Mouse (Mus musculus) forebrain, embryonic 16.5 days (tissue): ENCODE results near the gene Ap3s2. TPM values are rescaled to one million over a fixed set of nuclear protein-coding genes. Genes with fewer than 3 reads are reported as not detected.

Source experiments
- ATAC-seq: fragments of 200-750 bp; cut with Nextera tagmentation; 2 replicates; pipeline ENCODE4 v1.8.0; 2017; ENCODE audit warnings: mild to moderate bottlenecking, moderate library complexity
- H3K27ac ChIP-seq: fragments of 300-500 bp; sonication (generic); 2 replicates; pipeline ENCODE4 v1.5.1; 2014; ENCODE audit warnings: low read length, control low read depth
- H3K27me3 ChIP-seq: fragments of 300-500 bp; sonication (generic); replicated peaks from 2 replicates; pipeline ENCODE4 v1.6.1; 2014; ENCODE audit warnings: low read length; ENCODE audit not compliant: control insufficient read depth, insufficient read depth
- H3K36me3 ChIP-seq: fragments of 300-500 bp; sonication (generic); 2 replicates; pipeline ENCODE4 v1.6.1; 2014; ENCODE audit not compliant: control insufficient read depth, insufficient read depth
- H3K4me1 ChIP-seq: fragments of 300-500 bp; sonication (generic); replicated peaks from 2 replicates; pipeline ENCODE4 v1.6.1; 2014; ENCODE audit warnings: low read length; ENCODE audit not compliant: control insufficient read depth, insufficient read depth
- H3K4me2 ChIP-seq: fragments of 300-500 bp; sonication (generic); 2 replicates; pipeline ENCODE4 v1.6.1; 2014; ENCODE audit warnings: mild to moderate bottlenecking, low read length, control low read depth
- H3K4me3 ChIP-seq: fragments of 300-500 bp; sonication (generic); replicated peaks from 2 replicates; pipeline ENCODE4 v1.5.1; 2014; ENCODE audit warnings: mild to moderate bottlenecking, low read length, control low read depth
- H3K9ac ChIP-seq: fragments of 300-500 bp; sonication (generic); replicated peaks from 2 replicates; pipeline ENCODE4 v1.6.1; 2014; ENCODE audit warnings: low read depth, low read length, control low read depth
- H3K9me3 ChIP-seq: fragments of 300-500 bp; sonication (generic); 2 replicates; pipeline ENCODE4 v1.6.1; 2016; ENCODE audit warnings: low read length; ENCODE audit not compliant: control insufficient read depth
- WGBS: fragments of 180-500 bp; shearing (Covaris S2); extraction: QIAGEN DNeasy Blood & Tissue Kit; methylation state at CpG from one replicate; pipeline ENCODE4 v1.1.7; 2014; 5-methylcytosine and 5-hydroxymethylcytosine counted together
- polyA plus RNA-seq: library from polyadenylated mRNA; unstranded; fragments of >200 nt; fragmentation: Nextera tagmentation; extraction: Ambion mirVana; gene quantifications from 2 replicates; pipeline ENCODE4 v1.2.1, GENCODE M21; 2015

Gene Ap3s2
- polyA plus RNA-seq = 45.1 and 48.7 TPM in 2 replicates

GRCm38 (mm10) chr7:79920344-79920983, at the start of gene Ap3s2:
TSS of gene Ap3s2 (minus strand) at chr7:79920649.
- Histone ChIP-seq H3K4me1 (peaks cover 12% of the 10 kb centered on the region), H3K4me3 (peak within 1 kb of the TSS; percentile 86), H3K27ac (peak within 1 kb of the TSS; percentile 87), H3K9me3 (no peaks in the 10 kb centered on the region), H3K9ac (peak within 1 kb of the TSS; percentile 91), H3K27me3 (no peaks in the 10 kb centered on the region), H3K36me3 (no peaks in the 10 kb centered on the region), H3K4me2 (peak within 1 kb of the TSS; percentile 76)
- WGBS = under 1% methylated on average over 34 of the region's 34 CpGs
- peak; percentile 99 for ATAC-seq

GRCm38 (mm10) chr7:79968326-79968725, 47.9 kb upstream of the Ap3s2 start:
- H3K4me1 ChIP-seq = no peaks in the 10 kb centered on the region
- H3K36me3 ChIP-seq = no peaks in the 10 kb centered on the region
- no peak overlapping the region for H3K4me3 ChIP-seq
- no peak overlapping the region for H3K4me2 ChIP-seq
- ATAC-seq = no peak
- H3K27ac ChIP-seq = no peak overlapping the region
- 89% methylated on average over 6 of the region's 6 CpGs for WGBS
- H3K9me3 ChIP-seq = no peaks in the 10 kb centered on the region
- no peak overlapping the region for H3K9ac ChIP-seq
- H3K27me3 ChIP-seq = no peaks in the 10 kb centered on the region

- H3K9ac ChIP-seq = no peak overlapping the region
- 49% methylated on average over 1 of the region's 1 CpGs for WGBS
- no peak overlapping the region for H3K4me2 ChIP-seq
- ATAC-seq = no peak
- no peak overlapping the region for H3K4me3 ChIP-seq
- no peaks in the 10 kb centered on the region for H3K9me3 ChIP-seq
- no peak overlapping the region for H3K27ac ChIP-seq
- no peaks in the 10 kb centered on the region for H3K36me3 ChIP-seq
- H3K4me1 ChIP-seq = no peaks in the 10 kb centered on the region
- no peaks in the 10 kb centered on the region for H3K27me3 ChIP-seq
Measured at GRCm38 (mm10) chr7:79961600-79961999, 41.2 kb upstream of the Ap3s2 start.

- Histone ChIP-seq H3K4me1 (no peaks in the 10 kb centered on the region), H3K27ac (no peak overlapping the region), H3K36me3 (no peaks in the 10 kb centered on the region), H3K27me3 (no peaks in the 10 kb centered on the region), H3K9ac (no peak overlapping the region), H3K4me3 (no peak overlapping the region), H3K9me3 (no peaks in the 10 kb centered on the region), H3K4me2 (no peak overlapping the region)
- no peak for ATAC-seq
- 76% methylated on average over 1 of the region's 1 CpGs for WGBS
Measured at GRCm38 (mm10) chr7:79956131-79956530, 35.7 kb upstream of the Ap3s2 start.

GRCm38 (mm10) chr7:79954890-79955289, 34.4 kb upstream of the Ap3s2 start:
- WGBS = 100% methylated on average over 1 of the region's 1 CpGs
- Histone ChIP-seq H3K27ac (no peak overlapping the region), H3K4me1 (no peaks in the 10 kb centered on the region), H3K4me2 (no peak overlapping the region), H3K4me3 (no peak overlapping the region), H3K9me3 (no peaks in the 10 kb centered on the region), H3K27me3 (no peaks in the 10 kb centered on the region), H3K36me3 (no peaks in the 10 kb centered on the region), H3K9ac (no peak overlapping the region)
- ATAC-seq = no peak

- H3K4me2 ChIP-seq = no peak overlapping the region
- no peak overlapping the region for H3K9ac ChIP-seq
- WGBS = 68% methylated on average over 3 of the region's 3 CpGs
- H3K9me3 ChIP-seq = no peaks in the 10 kb centered on the region
- no peaks in the 10 kb centered on the region for H3K27me3 ChIP-seq
- H3K4me3 ChIP-seq = no peak overlapping the region
- no peaks in the 10 kb centered on the region for H3K4me1 ChIP-seq
- H3K36me3 ChIP-seq = no peaks in the 10 kb centered on the region
- ATAC-seq = no peak
- no peak overlapping the region for H3K27ac ChIP-seq
Measured at GRCm38 (mm10) chr7:79951038-79951437, 30.6 kb upstream of the Ap3s2 start.

GRCm38 (mm10) chr7:79950236-79950635, 29.8 kb upstream of the Ap3s2 start:
- Histone ChIP-seq H3K36me3 (no peaks in the 10 kb centered on the region), H3K4me2 (no peak overlapping the region), H3K9me3 (no peaks in the 10 kb centered on the region), H3K27ac (no peak overlapping the region), H3K4me3 (no peak overlapping the region), H3K27me3 (no peaks in the 10 kb centered on the region), H3K9ac (no peak overlapping the region), H3K4me1 (no peaks in the 10 kb centered on the region)
- WGBS = 88% methylated on average over 6 of the region's 6 CpGs
- ATAC-seq = no peak

- no peaks in the 10 kb centered on the region for H3K9me3 ChIP-seq
- no peaks in the 10 kb centered on the region for H3K36me3 ChIP-seq
- 10% methylated on average over 19 of the region's 19 CpGs for WGBS
- peak overlapping the region; percentile 47 for H3K4me3 ChIP-seq
- H3K27me3 ChIP-seq = no peaks in the 10 kb centered on the region
- no peak overlapping the region for H3K27ac ChIP-seq
- H3K4me2 ChIP-seq = peak overlapping the region; percentile 58
- peaks cover 11% of the 10 kb centered on the region for H3K4me1 ChIP-seq
- ATAC-seq = peak; percentile 39; the same call in 1 of the 2 replicates
- H3K9ac ChIP-seq = peak overlapping the region; percentile 58
Measured at GRCm38 (mm10) chr7:79935511-79936205, 15.2 kb upstream of the Ap3s2 start.

GRCm38 (mm10) chr7:79934862-79935510, 14.5 kb upstream of the Ap3s2 start, which contains the start of gene Arpin:
TSS of gene Arpin (minus strand) at chr7:79935359.
- H3K4me3 ChIP-seq = peak within 1 kb of the TSS; percentile 47

More at GRCm38 (mm10) chr7:79934862-79935510, 14.5 kb upstream of the Ap3s2 start, which contains the start of gene Arpin:
- peak within 1 kb of the TSS; percentile 58 for H3K4me2 ChIP-seq
- 1% methylated on average over 32 of the region's 32 CpGs for WGBS
- no peak within 1 kb of the TSS for H3K27ac ChIP-seq
- no peaks in the 10 kb centered on the region for H3K36me3 ChIP-seq
- peaks cover 11% of the 10 kb centered on the region for H3K4me1 ChIP-seq
- no peaks in the 10 kb centered on the region for H3K27me3 ChIP-seq
- no peaks in the 10 kb centered on the region for H3K9me3 ChIP-seq
- peak; percentile 76 for ATAC-seq
- peak within 1 kb of the TSS; percentile 58 for H3K9ac ChIP-seq
